Mouse (Mus musculus) cerebellum, adult 2 months (tissue): ENCODE results near the gene Tra2b.

Experiments
- CTCF ChIP-seq: fragments of 200-500 bp; IDR thresholded peaks from 2 replicates; pipeline ENCODE4 v1.5.1; 2011; ENCODE audit warnings: low read depth, mild to moderate bottlenecking, control low read depth, low read length, moderate library complexity, borderline replicate concordance; ENCODE audit not compliant: insufficient read depth
- POLR2A ChIP-seq: fragments of 200-500 bp; IDR thresholded peaks from 2 replicates; pipeline ENCODE4 v1.6.1; 2011; ENCODE audit warnings: low read length, control low read depth, borderline replicate concordance; ENCODE audit not compliant: insufficient read depth

GRCm38 (mm10) chr16:22302606-22303005, 36.8 kb upstream of the Tra2b start:
- TF ChIP-seq CTCF (peak; percentile 94), POLR2A (no peak)
